Mouse (Mus musculus) thymus, adult 2 months (tissue): ENCODE results near the gene Sars.

Experiments
- CTCF ChIP-seq: fragments of 200-500 bp; IDR thresholded peaks from 2 replicates; pipeline ENCODE4 v1.5.1; 2012; ENCODE audit warnings: mild to moderate bottlenecking, control low read depth, low read length, moderate library complexity, borderline replicate concordance; ENCODE audit not compliant: control insufficient read depth, poor library complexity, insufficient read depth; ENCODE audit errors: extremely low read depth
- POLR2A ChIP-seq: fragments of 200-500 bp; IDR thresholded peaks from 2 replicates; pipeline ENCODE4 v1.6.1; 2012; ENCODE audit warnings: mild to moderate bottlenecking, low read length, control low read depth, moderate library complexity; ENCODE audit not compliant: control insufficient read depth, poor library complexity, insufficient read depth; ENCODE audit errors: extremely low read depth

GRCm38 (mm10) chr3:108381945-108382875, 62.8 kb downstream of the Sars start:
- TF ChIP-seq CTCF (no peak), POLR2A (no peak)
